Mouse (Mus musculus): ENCODE results near the gene Cic. TPM values are rescaled to one million over a fixed set of nuclear protein-coding genes. Genes with fewer than 3 reads are reported as not detected.

Gene Cic
- polyA plus RNA-seq, 1 experiment: 251 TPM

DNA sequence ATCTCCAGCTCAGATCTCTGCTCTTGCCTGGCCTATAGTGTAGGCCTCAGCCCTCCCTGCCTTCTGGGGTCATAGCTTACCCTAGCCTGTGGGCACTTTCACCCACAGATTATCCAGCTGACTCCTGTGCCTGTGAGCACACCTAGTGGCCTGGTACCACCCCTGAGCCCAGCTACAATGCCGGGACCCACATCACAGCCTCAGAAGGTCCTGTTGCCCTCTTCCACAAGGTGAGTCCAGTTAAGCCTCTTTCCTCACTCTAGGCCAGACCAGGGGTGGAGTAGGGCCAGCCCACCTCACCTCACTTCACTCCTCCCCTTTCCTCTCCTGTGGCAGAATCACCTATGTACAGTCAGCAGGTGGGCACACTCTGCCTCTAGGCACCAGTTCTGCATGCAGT lies 23.0 kb downstream of the Cic start:
- TF ChIP-seq CTCF (IDR thresholded peaks at IDR 0.05; ENCODE audit: low read depth, low read length) (no peak), POLR2A (IDR thresholded peaks at IDR 0.05; ENCODE audit: borderline replicate concordance, low read depth, low read length) (no peak)
- no peak overlapping the region for H3K4me3 ChIP-seq (ENCODE audit: insufficient read depth, low read length)
- H3K27ac ChIP-seq (ENCODE audit: insufficient read depth, low read depth, low read length): no peak overlapping the region
- H3K4me1 ChIP-seq (ENCODE audit: control insufficient read depth, insufficient read depth, low read length): no peaks in the 10 kb centered on the region

DNA sequence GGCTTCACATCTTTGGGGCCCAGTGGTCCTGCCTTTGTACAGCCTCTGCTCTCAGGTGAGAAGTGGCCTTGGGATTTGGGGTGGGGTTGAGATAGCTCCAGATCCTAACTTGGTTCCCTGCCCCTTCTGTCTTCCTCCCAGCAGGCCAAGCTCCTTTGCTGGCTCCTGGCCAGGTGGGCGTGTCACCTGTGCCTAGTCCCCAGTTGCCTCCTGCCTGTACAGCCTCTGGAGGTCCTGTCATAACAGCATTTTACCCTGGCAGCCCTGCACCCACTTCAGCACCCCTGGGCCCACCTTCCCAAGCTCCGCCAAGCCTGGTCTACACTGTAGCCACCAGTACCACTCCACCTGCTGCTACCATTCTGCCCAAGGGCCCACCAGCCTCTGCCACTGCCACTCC lies 23.4 kb downstream of the Cic start:
- no peak overlapping the region for H3K27ac ChIP-seq (ENCODE audit: insufficient read depth, low read depth, low read length)
- H3K4me3 ChIP-seq (ENCODE audit: insufficient read depth, low read length): no peak overlapping the region
- H3K4me1 ChIP-seq (ENCODE audit: control insufficient read depth, insufficient read depth, low read length): no peaks in the 10 kb centered on the region
- TF ChIP-seq CTCF (IDR thresholded peaks at IDR 0.05; ENCODE audit: low read depth, low read length): no peak
- TF ChIP-seq POLR2A (IDR thresholded peaks at IDR 0.05; ENCODE audit: borderline replicate concordance, low read depth, low read length): no peak

DNA sequence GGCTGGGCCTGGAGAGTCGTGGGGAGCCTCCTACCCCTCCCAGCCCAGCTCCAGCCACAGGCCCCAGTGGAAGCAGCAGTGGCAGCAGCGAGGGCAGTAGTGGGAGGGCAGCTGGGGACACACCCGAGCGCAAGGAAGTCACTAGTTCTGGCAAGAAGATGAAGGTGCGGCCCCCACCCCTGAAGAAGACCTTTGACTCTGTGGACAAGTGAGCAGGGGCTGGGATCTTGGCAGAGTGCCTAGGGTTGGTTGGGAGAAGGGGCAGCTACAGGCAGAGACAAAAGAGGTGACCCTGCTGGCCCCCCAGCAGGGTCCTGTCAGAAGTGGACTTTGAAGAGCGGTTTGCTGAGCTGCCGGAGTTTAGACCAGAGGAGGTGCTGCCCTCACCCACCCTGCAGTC lies 24.6 kb downstream of the Cic start:
- Histone ChIP-seq H3K27ac (ENCODE audit: insufficient read depth, low read depth, low read length) (no peak overlapping the region), H3K4me3 (ENCODE audit: insufficient read depth, low read length) (no peak overlapping the region), H3K4me1 (ENCODE audit: control insufficient read depth, insufficient read depth, low read length) (no peaks in the 10 kb centered on the region)
- TF ChIP-seq CTCF (IDR thresholded peaks at IDR 0.05; ENCODE audit: low read depth, low read length) (no peak), POLR2A (IDR thresholded peaks at IDR 0.05; ENCODE audit: borderline replicate concordance, low read depth, low read length) (no peak)

DNA sequence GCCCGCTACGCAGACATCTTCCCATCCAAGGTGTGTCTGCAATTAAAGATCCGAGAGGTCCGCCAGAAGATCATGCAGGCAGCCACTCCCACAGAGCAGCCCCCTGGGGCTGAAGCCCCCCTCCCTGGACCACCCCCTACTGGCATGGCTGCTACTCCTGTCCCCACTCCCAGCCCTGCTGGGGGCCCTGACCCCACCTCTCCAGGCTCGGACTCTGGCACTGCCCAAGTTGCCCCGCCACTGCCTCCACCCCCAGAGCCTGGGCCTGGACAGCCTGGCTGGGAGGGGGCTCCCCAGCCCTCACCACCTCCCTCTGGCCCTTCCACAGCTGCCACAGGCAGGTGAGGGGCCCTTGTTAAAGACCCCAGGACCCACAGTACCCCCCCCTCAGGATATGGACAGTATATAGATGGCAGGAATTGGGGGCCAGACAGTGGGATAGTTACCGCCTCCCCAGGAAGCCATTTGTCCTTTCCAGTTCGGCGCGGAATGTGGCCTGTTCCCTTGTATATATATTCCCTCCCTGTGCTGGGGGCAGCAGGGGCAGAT lies 25.8 kb downstream of the Cic start:
- H3K27ac ChIP-seq (ENCODE audit: insufficient read depth, low read depth, low read length): no peak overlapping the region
- no peak overlapping the region for H3K4me3 ChIP-seq (ENCODE audit: insufficient read depth, low read length)
- TF ChIP-seq CTCF (IDR thresholded peaks at IDR 0.05; ENCODE audit: low read depth, low read length) (no peak), POLR2A (IDR thresholded peaks at IDR 0.05; ENCODE audit: borderline replicate concordance, low read depth, low read length) (no peak)
- 0 out of 2 replicates have a peak, but pooled peaks cover 2% of the 10 kb centered on the region for H3K4me1 ChIP-seq (ENCODE audit: control insufficient read depth, insufficient read depth, low read length)

- TF ChIP-seq CTCF (IDR thresholded peaks at IDR 0.05; ENCODE audit: low read depth, low read length) (no peak), POLR2A (IDR thresholded peaks at IDR 0.05; ENCODE audit: borderline replicate concordance, low read depth, low read length) (no peak)
- no peak overlapping the region for H3K4me3 ChIP-seq (ENCODE audit: insufficient read depth, low read length)
- H3K27ac ChIP-seq (ENCODE audit: insufficient read depth, low read depth, low read length): no peak overlapping the region
- H3K4me1 ChIP-seq (ENCODE audit: control insufficient read depth, insufficient read depth, low read length): 0 out of 2 replicates have a peak, but pooled peaks cover 2% of the 10 kb centered on the region
These were observed 27.0 kb downstream of the Cic start for GRCm38 (mm10) chr7:25294495-25294894.

GRCm38 (mm10) chr7:25294960-25295722 lies 27.6 kb downstream of the Cic start:
- TF ChIP-seq POLR2A (IDR thresholded peaks at IDR 0.05; ENCODE audit: borderline replicate concordance, low read depth, low read length) (no peak), CTCF (IDR thresholded peaks at IDR 0.05; ENCODE audit: low read depth, low read length) (no peak)
- no peak overlapping the region for H3K4me3 ChIP-seq (ENCODE audit: insufficient read depth, low read length)
- no peak overlapping the region for H3K27ac ChIP-seq (ENCODE audit: insufficient read depth, low read depth, low read length)
- 0 out of 2 replicates have a peak, but pooled peaks cover 2% of the 10 kb centered on the region for H3K4me1 ChIP-seq (ENCODE audit: control insufficient read depth, insufficient read depth, low read length)

DNA sequence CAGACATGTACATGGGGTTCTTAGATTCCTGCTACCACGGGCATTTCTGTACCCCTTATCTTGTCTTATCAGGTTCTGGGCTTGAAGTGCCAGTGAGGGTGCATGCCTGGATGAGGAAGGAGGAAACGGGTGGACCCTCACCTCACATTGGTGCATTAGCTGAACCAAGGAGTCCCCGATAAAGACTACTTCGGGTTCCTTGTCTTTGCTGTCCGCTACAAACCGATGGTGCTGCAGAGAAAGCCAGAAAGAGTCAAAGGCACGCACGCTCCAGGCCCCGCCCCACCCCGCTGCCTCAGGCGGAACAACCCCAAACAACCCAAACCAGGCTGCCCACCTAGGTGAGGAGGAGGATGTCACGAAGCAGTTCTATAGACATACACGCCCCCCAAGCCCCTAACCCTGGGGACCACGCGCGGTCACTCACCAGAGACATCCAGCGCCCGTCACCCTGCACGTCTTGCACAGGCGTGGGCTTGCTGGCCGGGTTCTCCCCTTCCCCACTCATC lies 29.5 kb downstream of the Cic start:
- TF ChIP-seq POLR2A (IDR thresholded peaks at IDR 0.05; ENCODE audit: borderline replicate concordance, low read depth, low read length) (no peak), CTCF (IDR thresholded peaks at IDR 0.05; ENCODE audit: low read depth, low read length) (no peak)
- Histone ChIP-seq H3K4me3 (ENCODE audit: insufficient read depth, low read length) (peak overlapping the region; percentile 73), H3K4me1 (ENCODE audit: control insufficient read depth, insufficient read depth, low read length) (0 out of 2 replicates have a peak, but pooled peaks cover 2% of the 10 kb centered on the region), H3K27ac (ENCODE audit: insufficient read depth, low read depth, low read length) (no peak overlapping the region)

DNA sequence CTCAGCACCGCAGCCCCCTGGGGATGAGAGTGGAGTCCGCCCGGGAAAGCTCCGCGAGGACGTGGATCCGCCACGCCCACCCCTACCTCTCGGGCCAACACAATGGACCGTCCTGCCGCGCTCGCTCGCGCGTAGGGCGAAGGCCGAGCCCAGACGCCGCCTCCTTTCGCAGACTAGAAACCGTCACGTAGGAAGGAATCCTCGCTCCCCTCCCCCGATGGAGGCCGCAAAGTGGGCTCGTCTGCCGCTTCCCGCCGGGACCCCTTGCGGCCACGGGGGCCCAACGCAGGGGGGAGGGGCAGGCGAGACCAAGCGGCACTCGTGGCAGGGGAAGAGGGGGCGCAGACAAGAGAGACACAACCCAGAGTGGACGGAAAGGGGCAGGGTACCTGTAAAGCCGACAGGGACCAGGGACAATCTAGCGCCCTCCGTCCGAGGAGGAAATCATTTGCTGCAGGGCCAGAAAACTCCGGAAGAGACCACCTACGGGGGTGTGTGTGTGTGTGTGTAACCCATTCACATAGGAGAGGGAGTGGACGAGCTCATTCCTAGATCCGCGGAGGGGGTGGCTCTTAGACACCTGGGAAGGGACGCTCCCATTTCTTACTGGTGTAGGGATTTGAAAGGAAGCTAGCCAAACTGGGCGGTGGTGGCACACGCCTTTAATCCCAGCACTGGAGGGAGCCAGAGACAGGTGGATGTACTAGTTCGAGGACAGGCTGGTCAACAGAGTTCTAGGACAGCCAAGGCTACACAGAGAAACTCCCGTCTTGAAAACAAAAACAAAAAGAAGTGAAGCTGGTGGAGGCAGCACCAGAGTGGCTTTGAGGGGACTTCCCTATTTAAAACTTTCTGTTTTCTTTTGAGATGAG lies 30.2 kb downstream of the Cic start, which contains the start of gene Pafah1b3:
Gene Pafah1b3 (minus strand): TSS at position 533 of the 872 bp plus-strand sequence.
- Histone ChIP-seq H3K4me3 (ENCODE audit: insufficient read depth, low read length) (peak within 1 kb of the TSS; percentile 73), H3K27ac (ENCODE audit: insufficient read depth, low read depth, low read length) (0 out of 2 replicates have a peak within 1 kb of the TSS, but pooled peaks have one; percentile 23), H3K4me1 (ENCODE audit: control insufficient read depth, insufficient read depth, low read length) (0 out of 2 replicates have a peak, but pooled peaks cover 2% of the 10 kb centered on the region)
- no peak for TF ChIP-seq CTCF (IDR thresholded peaks at IDR 0.05; ENCODE audit: low read depth, low read length)

DNA sequence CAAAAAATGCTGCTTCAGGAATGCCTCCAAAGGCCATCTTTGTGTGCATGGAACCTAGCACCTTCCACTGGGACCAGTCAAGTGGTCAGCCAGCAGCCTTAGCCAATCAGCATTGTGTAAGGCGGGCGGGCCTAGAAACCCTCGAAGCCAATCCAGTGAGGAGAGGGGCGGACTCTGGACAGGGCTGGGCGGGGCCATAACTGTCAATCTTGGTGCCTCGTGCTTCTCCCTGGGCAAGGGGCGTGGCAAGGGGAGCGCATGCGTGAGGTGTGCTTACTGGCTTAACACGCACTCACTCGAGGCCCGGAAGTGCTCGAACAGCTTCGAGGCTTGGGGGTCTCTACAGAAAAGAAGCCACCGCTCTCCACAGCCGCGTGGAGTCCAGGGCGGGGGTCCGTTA lies 33.6 kb downstream of the Cic start, which contains the start of gene Prr19:
Gene Prr19 (plus strand): TSS at position 349 of the 400 bp plus-strand sequence.
- H3K27ac ChIP-seq (ENCODE audit: insufficient read depth, low read depth, low read length): no peak within 1 kb of the TSS
- H3K4me1 ChIP-seq (ENCODE audit: control insufficient read depth, insufficient read depth, low read length): 0 out of 2 replicates have a peak, but pooled peaks cover 5% of the 10 kb centered on the region
- TF ChIP-seq CTCF (IDR thresholded peaks at IDR 0.05; ENCODE audit: low read depth, low read length) (no peak), POLR2A (IDR thresholded peaks at IDR 0.05; ENCODE audit: borderline replicate concordance, low read depth, low read length) (no peak)
- H3K4me3 ChIP-seq (ENCODE audit: insufficient read depth, low read length): no peak within 1 kb of the TSS

All from bone marrow macrophage, adult 2 months (primary cell).